Mouse (Mus musculus) heart, embryonic 10.5 days (tissue): ENCODE measurements around the gene Fxn. TPM values are rescaled to one million over a fixed set of nuclear protein-coding genes. Genes with fewer than 3 reads are reported as not detected.
"Not testable (repeated sequence)": the region's sequence is repeated elsewhere in the genome, so short reads cannot be mapped to it uniquely, and the experiment has no call there.

Source experiments
- DNase-seq: peaks from one replicate; pipeline ENCODE4 v3.0.0-alpha.2; 2017; ENCODE audit warnings: low spot score
- H3K27ac ChIP-seq: fragments of 300-500 bp; sonication (generic); 2 replicates; pipeline ENCODE4 v1.5.1; 2016; ENCODE audit warnings: mild to moderate bottlenecking
- H3K27me3 ChIP-seq: fragments of 300-500 bp; sonication (generic); 2 replicates; pipeline ENCODE4 v1.6.1; 2016; ENCODE audit warnings: mild to moderate bottlenecking; ENCODE audit not compliant: poor library complexity, insufficient read depth, severe bottlenecking
- H3K36me3 ChIP-seq: fragments of 300-500 bp; sonication (generic); 2 replicates; pipeline ENCODE4 v1.6.1; 2016; ENCODE audit warnings: mild to moderate bottlenecking, moderate library complexity
- H3K4me1 ChIP-seq: fragments of 300-500 bp; sonication (generic); 2 replicates; pipeline ENCODE4 v1.6.1; 2016; ENCODE audit warnings: mild to moderate bottlenecking
- H3K4me3 ChIP-seq: fragments of 300-500 bp; sonication (generic); 2 replicates; pipeline ENCODE4 v1.5.1; 2016; ENCODE audit warnings: mild to moderate bottlenecking, moderate library complexity
- H3K9me3 ChIP-seq: fragments of 300-500 bp; sonication (generic); 2 replicates; pipeline ENCODE4 v1.6.1; 2016; ENCODE audit warnings: mild to moderate bottlenecking, moderate library complexity
- WGBS: fragments of 180-500 bp; shearing (Covaris S2); methylation state at CpG from one replicate; pipeline ENCODE4 v1.1.7; 2016; 5-methylcytosine and 5-hydroxymethylcytosine counted together
- polyA plus RNA-seq: library from polyadenylated mRNA; unstranded; fragments of >200 nt; fragmentation: Nextera tagmentation; extraction: Ambion mirVana; gene quantifications from 2 replicates; pipeline ENCODE4 v1.2.1, GENCODE M21; 2016

Fxn gene
- polyA plus RNA-seq, 1 experiment from 2014 or later, result 73.4 TPM

- H3K9me3 ChIP-seq, result no peaks in the 10 kb centered on the region
- 23% methylated on average over 9 of the region's 9 CpGs for WGBS
- H3K27ac ChIP-seq, result peak overlapping the region; percentile 64; the same call in 1 of the 2 replicates
- no peak overlapping the region for H3K4me3 ChIP-seq
- H3K27me3 ChIP-seq, result no peaks in the 10 kb centered on the region
- peaks cover 31% of the 10 kb centered on the region for H3K4me1 ChIP-seq
- peaks cover 3% of the 10 kb centered on the region; the same call in 1 of the 2 replicates for H3K36me3 ChIP-seq
- DNase-seq, result no peak
Observed at GRCm38 (mm10) chr19:24253657-24254260, 26.6 kb downstream of the Fxn start.

- no peak for DNase-seq
- Histone ChIP-seq H3K9me3 (no peaks in the 10 kb centered on the region), H3K27ac (peak overlapping the region; percentile 82), H3K4me1 (peaks cover 34% of the 10 kb centered on the region), H3K27me3 (no peaks in the 10 kb centered on the region), H3K36me3 (no peaks in the 10 kb centered on the region), H3K4me3 (peak overlapping the region; percentile 27; the same call in 1 of the 2 replicates)
- WGBS, result 22% methylated on average over 6 of the region's 6 CpGs
Observed at GRCm38 (mm10) chr19:24251869-24252268, 28.5 kb downstream of the Fxn start.

GRCm38 (mm10) chr19:24243340-24243739, 37.1 kb downstream of the Fxn start:
- Histone ChIP-seq H3K27ac (no peak overlapping the region), H3K4me1 (peaks cover 19% of the 10 kb centered on the region), H3K9me3 (no peaks in the 10 kb centered on the region), H3K4me3 (no peak overlapping the region), H3K27me3 (no peaks in the 10 kb centered on the region), H3K36me3 (no peaks in the 10 kb centered on the region)
- no peak for DNase-seq
- WGBS, result 82% methylated on average over 6 of the region's 6 CpGs

GRCm38 (mm10) chr19:24241799-24242546, 38.4 kb downstream of the Fxn start:
- DNase-seq, result no peak
- no peaks in the 10 kb centered on the region for H3K27me3 ChIP-seq
- H3K36me3 ChIP-seq, result no peaks in the 10 kb centered on the region
- no peaks in the 10 kb centered on the region for H3K9me3 ChIP-seq
- peak overlapping the region; percentile 63 for H3K27ac ChIP-seq
- H3K4me3 ChIP-seq, result no peak overlapping the region
- WGBS, result 31% methylated on average over 14 of the region's 14 CpGs
- peaks cover 13% of the 10 kb centered on the region for H3K4me1 ChIP-seq

GRCm38 (mm10) chr19:24241271-24241670, 39.1 kb downstream of the Fxn start:
- H3K27me3 ChIP-seq, result no peaks in the 10 kb centered on the region
- 79% methylated on average over 8 of the region's 8 CpGs for WGBS
- H3K27ac ChIP-seq, result 0 out of 2 replicates have a peak overlapping the region, but pooled peaks have one; percentile 63
- DNase-seq, result no peak
- H3K4me3 ChIP-seq, result no peak overlapping the region
- no peaks in the 10 kb centered on the region for H3K9me3 ChIP-seq
- H3K4me1 ChIP-seq, result peaks cover 13% of the 10 kb centered on the region
- no peaks in the 10 kb centered on the region for H3K36me3 ChIP-seq

GRCm38 (mm10) chr19:24238011-24238410, 42.4 kb downstream of the Fxn start:
- Histone ChIP-seq H3K9me3 (no peaks in the 10 kb centered on the region), H3K4me1 (peaks cover 13% of the 10 kb centered on the region), H3K27ac (no peak overlapping the region), H3K36me3 (no peaks in the 10 kb centered on the region), H3K4me3 (no peak overlapping the region), H3K27me3 (no peaks in the 10 kb centered on the region)
- DNase-seq, result no peak
- WGBS, result 84% methylated on average over 4 of the region's 4 CpGs

- H3K9me3 ChIP-seq, H3K27ac ChIP-seq, H3K4me1 ChIP-seq, H3K36me3 ChIP-seq, DNase-seq, H3K4me3 ChIP-seq, H3K27me3 ChIP-seq: not testable (repeated sequence)
- WGBS, result 92% methylated on average over 1 of the region's 1 CpGs
Observed at GRCm38 (mm10) chr19:24232356-24232755, 48.0 kb downstream of the Fxn start.

GRCm38 (mm10) chr19:24225305-24225696, 55.1 kb downstream of the Fxn start:
- no peak for DNase-seq
- under 1% methylated on average over 17 of the region's 17 CpGs for WGBS
- no peaks in the 10 kb centered on the region for H3K9me3 ChIP-seq
- peaks cover 13% of the 10 kb centered on the region; the same call in 1 of the 2 replicates for H3K4me1 ChIP-seq
- H3K36me3 ChIP-seq, result no peaks in the 10 kb centered on the region
- peak overlapping the region; percentile 68 for H3K4me3 ChIP-seq
- H3K27me3 ChIP-seq, result no peaks in the 10 kb centered on the region
- peak overlapping the region; percentile 88 for H3K27ac ChIP-seq

GRCm38 (mm10) chr19:24224500-24225304, 55.7 kb downstream of the Fxn start, which contains the start of gene Tjp2:
Gene Tjp2 (minus strand): TSS chr19:24225030.
- Histone ChIP-seq H3K4me1 (peaks cover 15% of the 10 kb centered on the region; the same call in 1 of the 2 replicates), H3K9me3 (no peaks in the 10 kb centered on the region), H3K36me3 (no peaks in the 10 kb centered on the region), H3K4me3 (peak within 1 kb of the TSS; percentile 68), H3K27ac (peak within 1 kb of the TSS; percentile 88), H3K27me3 (no peaks in the 10 kb centered on the region)
- DNase-seq, result no peak
- WGBS, result under 1% methylated on average over 59 of the region's 59 CpGs

- WGBS, result 15% methylated on average over 11 of the region's 11 CpGs
- Histone ChIP-seq H3K36me3 (no peaks in the 10 kb centered on the region), H3K27me3 (no peaks in the 10 kb centered on the region), H3K4me1 (peaks cover 23% of the 10 kb centered on the region; the same call in 1 of the 2 replicates), H3K9me3 (no peaks in the 10 kb centered on the region), H3K4me3 (peak overlapping the region; percentile 68), H3K27ac (peak overlapping the region; percentile 88; the same call in 1 of the 2 replicates)
- DNase-seq, result no peak
Observed at GRCm38 (mm10) chr19:24223851-24224251, 56.6 kb downstream of the Fxn start.

GRCm38 (mm10) chr19:24221455-24221854, 59.0 kb downstream of the Fxn start:
- H3K4me3 ChIP-seq, result no peak overlapping the region
- no peaks in the 10 kb centered on the region for H3K27me3 ChIP-seq
- DNase-seq, result no peak
- no peak overlapping the region for H3K27ac ChIP-seq
- 81% methylated on average over 4 of the region's 4 CpGs for WGBS
- H3K4me1 ChIP-seq, result peaks cover 20% of the 10 kb centered on the region; the same call in 1 of the 2 replicates
- H3K36me3 ChIP-seq, result no peaks in the 10 kb centered on the region
- no peaks in the 10 kb centered on the region for H3K9me3 ChIP-seq

GRCm38 (mm10) chr19:24220795-24221445, 59.5 kb downstream of the Fxn start:
- peaks cover 23% of the 10 kb centered on the region for H3K4me1 ChIP-seq
- H3K9me3 ChIP-seq, result no peaks in the 10 kb centered on the region
- H3K4me3 ChIP-seq, result no peak overlapping the region
- H3K27me3 ChIP-seq, result no peaks in the 10 kb centered on the region
- H3K36me3 ChIP-seq, result no peaks in the 10 kb centered on the region
- 55% methylated on average over 14 of the region's 14 CpGs for WGBS
- DNase-seq, result no peak
- no peak overlapping the region for H3K27ac ChIP-seq
